In the genomic region with DNA sequence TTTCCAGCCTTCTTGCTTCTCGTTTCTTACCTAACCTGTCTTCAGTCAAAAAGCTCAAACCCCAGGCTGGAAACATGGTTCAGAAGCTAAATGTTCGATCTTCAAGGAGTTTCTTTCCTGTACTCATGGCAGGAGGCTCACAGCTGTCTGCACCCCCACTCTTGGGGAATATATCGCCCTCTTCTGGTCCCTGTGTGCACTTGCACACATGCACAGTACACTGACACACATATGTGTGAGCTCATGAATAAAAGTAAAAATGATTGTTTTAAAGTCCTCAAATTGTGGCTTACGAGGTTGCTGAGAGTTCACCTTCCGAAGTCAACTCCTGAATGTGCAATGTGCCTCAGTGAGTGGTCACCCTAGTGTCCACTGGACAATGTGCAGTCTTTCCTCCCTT, we compare ENCODE assay signal across 30 mouse cellular contexts.
DNase-seq lines count a peak whose midpoint lies in the region; ATAC-seq and TF ChIP-seq lines count a peak whose summit lies in the region.
"Had no signal": no experiment of that assay in that cellular context is flagged by ENCODE, and none has a peak within 500 bp of the region (broad histone marks: within the 10 kb centered on the region; RNA-seq: fewer than 3 reads in every experiment).

No protein-coding gene starts in this region.

- no peaks in the 10 kb centered on the region for H3K27me3 ChIP-seq in kidney, postnatal 0 days (ENCODE audit: insufficient read depth, low read length)
- H3K27me3 ChIP-seq in midbrain, postnatal 0 days (ENCODE audit: insufficient read depth, low read length): no peaks in the 10 kb centered on the region
- no peaks in the 10 kb centered on the region for H3K27me3 ChIP-seq in midbrain, embryonic 14.5 days (ENCODE audit: control insufficient read depth, insufficient read depth, low read length)
- H3K27me3 ChIP-seq in kidney, embryonic 15.5 days: no peaks in the 10 kb centered on the region
- H3K27me3 ChIP-seq: embryonic facial prominence, embryonic 13.5 days; forebrain, embryonic 12.5 days; heart, embryonic 13.5 days; megakaryocyte, embryonic 14.5 days; midbrain, embryonic 13.5 days; neural tube, embryonic 12.5 days had no signal

- ATAC-seq in kidney, postnatal 0 days (replicated peaks; ENCODE audit: low FRiP score, low read depth): no peak
- ATAC-seq in midbrain, postnatal 0 days (ENCODE audit: low FRiP score): no peak
- ATAC-seq in midbrain, embryonic 14.5 days (ENCODE audit: low FRiP score, low TSS enrichment): no peak
- ATAC-seq in kidney, embryonic 15.5 days (replicated peaks; ENCODE audit: low FRiP score): no peak
- ATAC-seq: liver, postnatal 0 days had no signal

- no peak overlapping the region for H3K27ac ChIP-seq in kidney, postnatal 0 days
- no peak overlapping the region for H3K27ac ChIP-seq in midbrain, postnatal 0 days (ENCODE audit: low read depth, low read length)
- no peak overlapping the region for H3K27ac ChIP-seq in midbrain, embryonic 14.5 days (replicated peaks; ENCODE audit: low read depth, low read length)
- H3K27ac ChIP-seq in kidney, embryonic 15.5 days: no peak overlapping the region
- H3K27ac ChIP-seq: embryonic facial prominence, embryonic 13.5 days; forebrain, embryonic 12.5 days; heart, embryonic 13.5 days; neural tube, embryonic 12.5 days had no signal

- no peak overlapping the region for H3K9ac ChIP-seq in kidney, postnatal 0 days (ENCODE audit: low read depth, low read length)
- H3K9ac ChIP-seq in midbrain, postnatal 0 days (replicated peaks; ENCODE audit: low read length, poor library complexity, severe bottlenecking): no peak overlapping the region
- H3K9ac ChIP-seq in midbrain, embryonic 14.5 days (replicated peaks; ENCODE audit: low read length): no peak overlapping the region
- no peak overlapping the region for H3K9ac ChIP-seq in kidney, embryonic 15.5 days
- H3K9ac ChIP-seq: embryonic facial prominence, embryonic 13.5 days; forebrain, embryonic 12.5 days; heart, embryonic 13.5 days; hindbrain, embryonic 14.5 days; liver, postnatal 0 days; midbrain, embryonic 13.5 days; neural tube, embryonic 12.5 days had no signal

- no peaks in the 10 kb centered on the region for H3K9me3 ChIP-seq in kidney, postnatal 0 days (replicated peaks; ENCODE audit: low read length)
- H3K9me3 ChIP-seq in midbrain, postnatal 0 days (ENCODE audit: low read length): no peaks in the 10 kb centered on the region
- no peaks in the 10 kb centered on the region for H3K9me3 ChIP-seq in midbrain, embryonic 14.5 days (ENCODE audit: control insufficient read depth, low read length)
- H3K9me3 ChIP-seq in kidney, embryonic 15.5 days (replicated peaks): no peaks in the 10 kb centered on the region
- H3K9me3 ChIP-seq: embryonic facial prominence, embryonic 13.5 days; forebrain, embryonic 12.5 days; heart, embryonic 13.5 days; midbrain, embryonic 13.5 days; neural tube, embryonic 12.5 days had no signal

- WGBS in kidney, postnatal 0 days: 72% methylated on average over 5 of the region's 5 CpGs
- 86% methylated on average over 5 of the region's 5 CpGs for WGBS in midbrain, postnatal 0 days
- 87% methylated on average over 5 of the region's 5 CpGs for WGBS in midbrain, embryonic 14.5 days
- WGBS in kidney, embryonic 15.5 days: 78% methylated on average over 5 of the region's 5 CpGs

- DNase-seq in embryo, embryonic 10.5 days (ENCODE audit: low spot score): peak; percentile 9
- no peak for DNase-seq in embryo, embryonic 9.5 days (ENCODE audit: extremely low spot score)
- no peak for DNase-seq in kidney, postnatal 0 days (ENCODE audit: low spot score)
- no peak for DNase-seq in kidney, adult 18-20 months
- DNase-seq in midbrain, postnatal 0 days (ENCODE audit: low spot score): peak; percentile 20
- DNase-seq in midbrain, embryonic 14.5 days: no peak
- no peak for DNase-seq in frontal cortex, postnatal 36 days (ENCODE audit: low spot score in 2 of 2)
- DNase-seq: adrenal gland, postnatal 25 days; cerebellum, adult 9-11 months; gastrocnemius, postnatal 14 days; heart, adult 18-20 months; heart, postnatal 14 days; kidney, adult 8-10 months; kidney, postnatal 25 days; left cerebral cortex, postnatal 4 days; liver, postnatal 0 days; lung, postnatal 36 days; retina, postnatal 1 day; right cerebral cortex, postnatal 25 days; thymus, postnatal 14 days had no signal

- no peaks in the 10 kb centered on the region for H3K36me3 ChIP-seq in kidney, postnatal 0 days (ENCODE audit: insufficient read depth, low read length)
- H3K36me3 ChIP-seq in midbrain, postnatal 0 days (ENCODE audit: insufficient read depth, low read length): no peaks in the 10 kb centered on the region
- no peaks in the 10 kb centered on the region for H3K36me3 ChIP-seq in midbrain, embryonic 14.5 days (ENCODE audit: control insufficient read depth, insufficient read depth, low read length)
- no peaks in the 10 kb centered on the region for H3K36me3 ChIP-seq in kidney, embryonic 15.5 days
- H3K36me3 ChIP-seq: embryonic facial prominence, embryonic 13.5 days; forebrain, embryonic 12.5 days; G1E; heart, embryonic 13.5 days; midbrain, embryonic 13.5 days; neural tube, embryonic 12.5 days had no signal

- H3K4me1 ChIP-seq in kidney, postnatal 0 days (replicated peaks; ENCODE audit: insufficient read depth, low read length): no peaks in the 10 kb centered on the region
- H3K4me1 ChIP-seq in midbrain, postnatal 0 days (ENCODE audit: insufficient read depth, low read length): no peaks in the 10 kb centered on the region; the same call in 1 of the 2 replicates
- H3K4me1 ChIP-seq in midbrain, embryonic 14.5 days (ENCODE audit: control insufficient read depth, insufficient read depth, low read length): 0 out of 2 replicates have a peak, but pooled peaks cover 4% of the 10 kb centered on the region
- H3K4me1 ChIP-seq in kidney, embryonic 15.5 days: no peaks in the 10 kb centered on the region
- H3K4me1 ChIP-seq: embryonic facial prominence, embryonic 13.5 days; heart, embryonic 13.5 days; megakaryocyte, embryonic 14.5 days had no signal

- peak; percentile 31; the same call in 1 of the 2 replicates for TF ChIP-seq CTCF in kidney, postnatal 0 days (IDR thresholded peaks at IDR 0.05; ENCODE audit: low read depth)
- peak; percentile 63 for TF ChIP-seq CTCF in midbrain, postnatal 0 days (IDR thresholded peaks at IDR 0.05)

- H3K4me2 ChIP-seq in kidney, postnatal 0 days (ENCODE audit: low read length): no peak overlapping the region
- H3K4me2 ChIP-seq in midbrain, postnatal 0 days (ENCODE audit: low read depth, low read length, poor library complexity, severe bottlenecking): no peak overlapping the region
- H3K4me2 ChIP-seq in midbrain, embryonic 14.5 days (ENCODE audit: low read length): no peak overlapping the region
- no peak overlapping the region for H3K4me2 ChIP-seq in kidney, embryonic 15.5 days
- H3K4me2 ChIP-seq: embryonic facial prominence, embryonic 13.5 days; forebrain, embryonic 12.5 days; heart, embryonic 13.5 days; hindbrain, embryonic 14.5 days; midbrain, embryonic 13.5 days; neural tube, embryonic 12.5 days had no signal

- no peak overlapping the region for H3K4me3 ChIP-seq in kidney, postnatal 0 days (replicated peaks; ENCODE audit: low read depth, low read length)
- no peak overlapping the region for H3K4me3 ChIP-seq in midbrain, postnatal 0 days (ENCODE audit: low read depth, low read length)
- H3K4me3 ChIP-seq in midbrain, embryonic 14.5 days (replicated peaks; ENCODE audit: low read depth, low read length): no peak overlapping the region
- no peak overlapping the region for H3K4me3 ChIP-seq in kidney, embryonic 15.5 days (replicated peaks)
- H3K4me3 ChIP-seq: embryonic facial prominence, embryonic 13.5 days; erythroblast, embryonic 14.5 days; forebrain, embryonic 12.5 days; heart, embryonic 13.5 days; megakaryocyte, embryonic 14.5 days; midbrain, embryonic 13.5 days; neural tube, embryonic 12.5 days had no signal

Comparison
In these comparisons a context has a peak if more than half of its experiments do, and no peak if none do; other contexts are left out.
1. DNase-seq: peak in embryo, embryonic 10.5 days (single experiment) and midbrain, postnatal 0 days (single experiment); none in embryo, embryonic 9.5 days (single experiment), kidney, postnatal 0 days (single experiment), kidney, adult 18-20 months (single experiment), midbrain, embryonic 14.5 days (single experiment) and frontal cortex, postnatal 36 days (0 of 2).